Mouse (Mus musculus): ENCODE results near the gene Rabepk.
"Not testable (repeated sequence)": the region's sequence is repeated elsewhere in the genome, so short reads cannot be mapped to it uniquely, and the experiment has no call there.

Rabepk gene

DNA sequence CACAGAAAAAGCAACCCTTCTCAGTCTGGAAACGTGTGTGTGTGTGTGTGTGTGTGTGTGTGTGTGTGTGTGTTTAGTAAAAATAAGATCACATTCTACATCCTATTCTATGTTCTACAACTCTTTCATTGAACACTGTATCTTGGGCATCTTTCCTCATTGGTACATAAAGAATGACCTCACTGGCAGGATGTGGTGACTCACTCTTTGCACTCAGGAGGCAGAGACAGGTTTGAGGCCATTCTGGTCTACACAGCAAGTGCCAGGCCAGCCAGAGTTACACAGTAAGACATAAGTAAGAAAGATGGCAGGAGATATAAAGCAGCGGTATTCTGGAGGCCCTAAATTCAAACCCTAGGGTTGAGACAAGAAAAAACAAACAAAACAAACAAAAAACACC, 36.8 kb downstream of the Rabepk start:
- no peak for DNase-seq (ENCODE audit: low spot score)

DNA sequence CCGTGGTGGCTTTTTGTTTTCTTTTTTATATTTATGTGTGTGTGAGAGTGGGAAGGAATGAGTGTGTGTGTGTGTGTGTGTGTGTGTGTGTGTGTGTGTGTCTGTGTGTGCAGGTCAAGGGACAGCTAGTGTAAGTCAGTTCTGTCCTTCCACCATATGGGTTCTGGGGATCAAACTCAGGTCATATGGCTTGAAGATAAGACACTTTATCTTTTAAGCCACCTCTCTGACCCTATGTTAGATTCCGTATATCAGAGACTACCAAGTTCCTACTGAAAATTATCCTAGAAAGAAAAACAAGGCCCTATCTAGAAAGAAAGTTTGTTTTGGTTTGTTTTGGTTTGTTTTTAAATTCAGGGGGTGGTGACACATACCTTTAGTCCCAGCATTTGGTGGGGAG, 37.5 kb downstream of the Rabepk start:
- no peak for DNase-seq (ENCODE audit: low spot score)

DNA sequence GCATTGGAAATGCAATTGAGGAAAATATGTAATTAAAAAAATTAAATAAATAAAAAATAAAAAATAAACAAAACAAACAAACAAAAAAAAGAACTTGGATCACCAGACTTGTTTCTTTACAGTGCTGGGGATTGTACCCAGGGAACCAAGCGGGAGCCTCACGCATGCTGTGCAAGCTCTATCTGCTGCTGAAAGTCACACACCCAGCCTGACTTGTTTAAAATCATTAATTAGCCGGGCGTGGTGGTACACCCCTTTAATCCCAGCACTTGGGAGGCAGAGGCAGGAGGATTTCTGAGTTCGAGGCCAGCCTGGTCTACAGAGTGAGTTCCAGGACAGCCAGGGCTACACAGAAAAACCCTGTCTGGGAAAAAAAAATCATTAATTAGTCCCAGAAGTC, 38.4 kb downstream of the Rabepk start:
- DNase-seq (ENCODE audit: low spot score): not testable (repeated sequence)

DNA sequence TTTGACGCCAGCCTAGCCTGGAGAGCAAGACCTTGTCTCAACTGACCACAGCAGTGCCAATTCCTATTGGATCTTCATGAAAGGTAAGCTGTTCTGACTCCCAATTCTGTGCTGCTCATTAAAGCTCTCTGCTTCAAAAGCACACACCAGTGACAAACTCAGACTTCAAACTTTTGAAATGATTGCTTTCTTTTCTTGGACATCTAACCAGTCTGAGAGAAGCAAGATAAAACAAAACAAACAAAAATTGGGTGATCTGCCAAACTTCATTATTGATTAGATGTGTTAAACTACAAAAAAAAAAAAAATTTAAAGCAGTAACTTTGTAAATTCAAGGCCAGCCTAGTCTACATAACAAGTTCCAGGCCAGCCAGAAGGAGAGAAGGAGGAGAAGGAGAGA, 42.4 kb downstream of the Rabepk start:
- no peak for DNase-seq (ENCODE audit: low spot score)

DNA sequence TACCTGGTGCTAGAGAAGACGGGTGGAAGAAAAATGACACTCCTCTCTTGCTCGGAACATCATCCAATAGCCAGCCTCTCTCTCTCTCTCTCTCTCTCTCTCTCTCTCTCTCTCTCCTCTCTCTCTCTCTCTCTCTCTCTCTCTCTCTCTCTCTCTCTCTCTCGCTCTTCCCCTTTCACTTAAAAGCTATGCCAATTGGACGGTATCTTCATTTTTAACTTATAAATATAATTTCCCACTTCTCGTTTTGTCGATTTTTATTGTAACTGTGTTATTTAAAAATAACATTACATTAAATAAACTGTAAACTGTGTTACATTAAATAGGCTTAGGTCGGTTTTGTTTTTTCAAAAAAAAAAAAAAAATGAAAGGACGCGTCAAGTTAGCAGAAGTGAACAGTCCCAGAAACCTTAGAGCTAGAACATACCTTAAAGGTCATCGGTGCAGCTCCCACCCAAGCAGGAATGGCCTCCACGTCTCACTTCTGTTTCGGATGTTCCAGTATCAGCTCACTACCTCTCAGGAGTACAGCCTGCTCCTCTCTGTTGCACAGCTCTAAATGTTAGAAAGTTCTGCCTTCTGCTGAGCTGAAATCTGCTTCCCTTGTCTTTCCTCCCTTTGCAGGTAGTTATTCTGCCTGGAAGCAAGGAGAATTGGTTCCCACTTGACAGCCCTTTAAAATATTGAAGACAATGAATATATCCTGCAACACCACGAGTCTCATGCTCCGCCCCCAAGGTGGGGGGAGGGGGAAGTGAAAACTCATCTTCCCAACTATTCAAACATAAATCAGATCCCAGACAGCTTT, 45.0 kb downstream of the Rabepk start, which contains the start of gene Gapvd1:
TSS of gene Gapvd1 (minus strand) at position 682 of the 808 bp plus-strand sequence.
- DNase-seq (ENCODE audit: low spot score): peak; percentile 83

DNA sequence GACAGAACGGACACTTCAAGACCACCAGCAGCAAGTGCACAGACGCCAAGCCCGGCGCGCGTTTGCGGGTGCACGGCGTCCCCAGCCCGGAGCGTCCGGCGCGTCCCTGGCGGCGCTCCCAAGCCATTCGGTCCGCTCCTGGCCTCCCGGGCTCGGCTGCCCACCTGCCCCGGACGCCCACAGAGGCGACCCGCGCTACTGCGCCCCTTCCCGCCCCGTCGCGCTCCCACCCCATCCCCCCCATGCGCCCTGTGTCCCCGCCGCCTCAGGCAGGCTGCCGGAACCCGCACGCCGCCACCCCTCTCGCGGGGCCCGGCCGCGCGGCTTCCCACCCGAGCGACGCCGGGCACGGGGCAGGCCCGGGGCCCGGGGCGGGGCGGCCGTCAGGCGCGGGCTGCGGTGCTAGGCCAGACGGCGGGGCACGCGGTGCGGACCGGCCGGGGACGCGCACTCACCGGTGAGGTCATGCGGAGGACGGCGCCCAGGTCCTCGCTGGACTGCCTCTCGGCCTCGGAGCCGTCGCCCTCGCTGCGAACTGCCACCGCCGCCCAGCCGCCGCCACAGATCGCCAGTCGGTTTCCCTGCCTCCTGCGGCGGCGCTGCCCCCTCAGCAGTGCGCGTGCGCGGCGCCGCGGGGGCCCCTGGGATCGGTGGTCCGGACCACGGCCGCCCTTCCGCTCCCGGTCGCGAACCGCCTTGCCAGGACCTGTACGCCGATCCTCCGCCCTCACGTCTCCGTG, 45.7 kb downstream of the Rabepk start:
- peak; percentile 87 for DNase-seq (ENCODE audit: low spot score)

DNA sequence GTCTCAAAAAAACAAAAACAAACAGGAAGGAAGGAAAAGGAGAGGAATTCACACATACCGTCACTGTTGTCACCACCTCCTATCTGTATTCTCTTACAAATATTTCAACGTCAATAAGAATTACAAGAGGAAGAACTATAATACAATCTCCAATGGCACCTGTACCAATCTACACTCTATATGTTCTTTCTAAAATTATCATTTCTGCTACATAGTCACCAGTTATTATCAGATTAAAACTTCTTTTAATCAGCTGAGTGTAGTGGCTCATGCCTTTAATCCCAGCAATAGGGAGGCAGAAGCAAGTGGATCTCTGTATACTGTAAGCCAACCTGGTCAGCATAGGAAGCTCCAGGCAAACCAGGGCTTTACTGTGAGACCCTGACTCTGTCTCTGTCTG, 49.5 kb downstream of the Rabepk start:
- no peak for DNase-seq (ENCODE audit: low spot score)

DNA sequence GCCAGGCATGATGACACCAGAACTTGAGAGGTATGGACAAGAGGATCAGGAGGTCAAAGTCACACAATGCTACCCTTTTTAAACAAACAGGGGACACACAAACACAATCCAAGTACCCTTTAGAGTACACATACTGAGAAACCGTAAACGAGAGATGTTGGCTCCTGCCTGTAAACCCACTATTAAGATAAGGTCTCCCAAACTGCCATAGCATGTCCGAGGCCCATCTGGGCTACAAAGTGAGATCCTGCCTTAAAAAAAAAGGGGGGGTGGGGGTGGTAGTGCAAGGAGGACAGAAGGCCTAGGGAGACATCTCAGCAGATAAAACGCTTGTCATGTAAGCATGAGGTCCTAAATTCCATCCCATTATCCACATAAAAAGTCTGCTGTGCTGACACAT, 51.2 kb downstream of the Rabepk start:
- DNase-seq (ENCODE audit: low spot score): no peak

DNA sequence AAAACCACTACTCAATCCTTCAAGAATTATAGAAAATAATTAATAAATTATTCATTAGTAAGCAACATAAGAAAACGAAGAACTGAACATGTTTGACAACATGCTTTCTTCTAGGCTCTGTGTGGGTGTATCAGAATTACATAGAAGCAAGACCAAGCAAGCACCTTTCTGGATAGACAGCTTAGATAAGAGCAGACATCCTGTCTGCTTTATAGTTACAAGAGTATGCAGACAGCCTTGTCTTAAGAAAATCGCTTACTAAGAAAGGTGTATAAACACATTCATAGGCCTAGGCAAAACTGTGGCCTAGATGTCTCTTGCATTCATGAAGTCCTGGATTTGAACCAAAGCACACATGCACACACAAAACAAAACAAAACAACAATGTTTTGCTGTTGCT, 54.0 kb downstream of the Rabepk start:
- DNase-seq (ENCODE audit: low spot score): no peak

DNA sequence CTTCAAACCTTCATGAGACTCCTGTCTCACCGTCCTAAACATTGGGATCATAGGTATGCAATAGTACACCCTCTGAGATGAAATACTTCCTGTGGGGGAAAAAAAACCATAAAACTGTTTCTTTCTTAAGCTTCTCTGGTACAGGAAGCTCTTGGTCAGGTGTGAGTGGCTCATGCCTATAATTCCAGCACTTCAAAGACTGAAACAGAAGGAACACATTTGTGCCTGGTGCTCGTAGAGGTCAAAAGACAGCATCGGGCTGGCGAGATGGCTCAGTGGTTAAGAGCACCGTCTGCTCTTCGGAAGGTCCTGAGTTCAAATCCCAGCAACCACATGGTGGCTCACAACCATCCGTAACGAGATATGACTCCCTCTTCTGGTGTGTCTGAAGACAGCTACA, 55.2 kb downstream of the Rabepk start:
- no peak for DNase-seq (ENCODE audit: low spot score)

DNA sequence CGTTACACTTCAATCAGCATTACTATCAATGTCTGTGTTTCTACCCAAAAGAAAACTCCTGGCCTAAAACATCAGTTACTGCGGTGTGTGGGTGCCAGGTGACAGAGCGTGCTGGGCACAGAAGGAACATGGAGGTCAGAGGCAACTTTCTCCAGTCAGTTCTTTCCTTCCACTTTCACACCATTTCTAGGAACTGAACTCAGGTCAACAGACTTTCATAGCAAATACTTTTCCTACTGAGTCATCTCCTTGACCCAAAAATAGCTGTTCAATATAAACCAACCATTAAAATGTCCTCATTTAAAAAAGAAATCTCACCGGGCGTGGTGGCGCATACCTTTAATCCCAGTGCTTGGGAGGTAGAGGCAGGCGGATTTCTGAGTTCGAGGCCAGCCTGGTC, 57.0 kb downstream of the Rabepk start:
- no peak for DNase-seq (ENCODE audit: low spot score)

DNA sequence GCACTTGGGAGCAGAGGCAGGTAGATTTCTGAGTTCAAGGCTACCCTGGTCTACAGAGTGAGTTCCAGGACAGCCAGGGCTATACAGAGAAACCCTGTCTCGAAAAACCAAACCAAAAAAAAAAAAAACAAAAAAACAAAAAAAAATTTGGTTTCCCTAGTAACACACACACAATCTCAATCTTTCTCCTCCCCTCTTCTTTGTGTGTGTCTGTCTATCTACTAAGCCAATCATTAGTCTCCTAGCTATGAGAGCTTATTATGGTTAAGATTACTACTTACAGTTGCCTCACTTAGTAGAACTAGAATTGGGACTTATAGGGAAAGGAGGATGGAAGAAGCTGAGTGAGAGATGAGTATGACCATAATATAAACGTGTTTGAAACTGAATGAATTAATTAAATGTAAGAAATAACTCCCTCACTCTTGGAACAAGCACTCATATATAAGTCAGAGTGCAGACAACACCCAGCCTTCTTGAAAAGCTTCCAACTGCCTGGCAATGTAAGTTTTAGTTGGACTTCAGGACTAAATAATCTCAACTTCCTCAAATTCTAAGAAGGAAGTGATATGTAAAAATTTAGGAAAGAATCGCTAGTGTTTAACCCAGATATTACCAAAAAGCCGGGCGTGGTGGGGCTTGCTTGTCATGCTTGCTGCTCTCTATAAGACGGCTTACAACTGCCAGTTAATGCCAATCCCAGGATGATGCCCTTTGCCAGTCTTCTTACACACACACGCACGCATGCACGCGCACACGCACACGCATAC, 58.1 kb downstream of the Rabepk start:
- DNase-seq (ENCODE audit: low spot score): no peak

DNA sequence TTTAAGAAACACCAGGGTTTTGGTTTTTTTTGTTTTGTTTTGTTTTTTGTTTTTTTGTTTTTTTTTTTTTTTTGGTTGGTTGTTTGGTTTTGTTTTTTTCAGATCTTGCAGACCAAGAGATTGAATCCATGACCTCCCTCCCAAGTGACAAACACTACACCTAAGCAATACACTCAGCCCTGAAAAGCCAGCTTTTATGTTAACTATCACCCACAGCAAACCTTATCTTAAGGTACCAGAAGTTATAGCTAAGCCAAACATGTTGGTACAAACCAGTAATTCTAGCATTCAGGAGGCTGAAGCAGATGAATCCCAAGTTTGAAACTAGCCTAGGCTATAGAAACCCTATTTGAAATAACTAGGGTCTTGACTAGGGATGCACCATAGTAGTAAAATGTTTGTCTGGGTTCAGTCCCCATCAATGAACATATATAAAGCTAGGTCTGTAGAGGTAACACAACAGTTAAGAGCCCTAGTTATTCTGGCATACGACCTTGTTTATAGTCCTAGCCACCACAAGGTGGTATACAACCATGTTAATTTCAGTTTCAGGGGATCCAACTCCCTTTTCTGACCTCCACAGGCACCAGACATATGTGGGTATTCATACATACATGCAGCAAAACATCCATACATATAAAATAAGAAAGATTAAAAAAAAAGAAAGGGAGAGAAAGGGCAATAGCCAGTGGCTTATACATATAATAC, 59.9 kb downstream of the Rabepk start:
- DNase-seq (ENCODE audit: low spot score): no peak

DNA sequence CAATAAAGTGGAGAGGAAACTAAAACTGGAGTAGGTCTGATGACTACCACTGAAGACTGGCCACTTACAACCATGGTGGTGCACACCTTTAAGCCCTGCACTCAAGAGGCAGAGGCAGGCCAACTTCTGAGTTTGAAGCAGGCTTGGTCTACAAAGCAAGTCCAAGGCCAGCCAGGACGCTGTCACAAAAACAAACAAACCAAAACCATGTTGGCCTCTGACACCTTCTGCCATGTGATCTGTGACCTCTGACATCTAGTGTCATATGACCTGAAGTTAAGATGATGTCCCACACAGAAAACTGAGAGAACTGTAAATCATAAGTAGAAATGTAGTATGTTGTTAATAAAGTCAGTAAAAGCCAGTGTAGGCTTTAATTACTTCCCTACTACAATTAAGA, 61.8 kb downstream of the Rabepk start:
- DNase-seq (ENCODE audit: low spot score): no peak

DNA sequence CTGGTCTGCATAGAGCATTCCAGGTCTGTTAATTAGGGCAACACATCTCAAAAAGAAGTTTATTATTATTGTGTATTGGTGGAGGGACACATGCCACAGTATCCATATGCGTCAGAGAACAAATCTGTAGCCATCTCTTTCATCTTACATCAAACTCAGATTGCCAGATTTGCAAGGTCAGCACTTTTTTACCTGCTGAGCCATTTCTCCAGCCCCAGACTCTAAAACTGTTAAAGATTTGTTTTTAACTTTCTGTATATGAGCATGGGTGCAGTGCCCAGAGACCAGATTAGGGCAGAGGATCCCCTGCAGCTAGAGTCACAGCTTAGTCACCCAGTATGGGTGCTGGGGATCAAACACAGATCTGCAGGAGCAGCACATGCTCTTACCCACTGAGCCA, 63.1 kb downstream of the Rabepk start:
- DNase-seq (ENCODE audit: low spot score): no peak
